Mouse (Mus musculus): ENCODE results near the gene Gpa33. TPM values are rescaled to one million over a fixed set of nuclear protein-coding genes. Genes with fewer than 3 reads are reported as not detected.

The Gpa33 gene
- polyA plus RNA-seq, 1 experiment from 2014 or later, result 0.38 TPM

GRCm38 (mm10) chr1:166105464-166105863 lies 24.6 kb upstream of the Gpa33 start:
- no peaks in the 10 kb centered on the region for H3K4me1 ChIP-seq (ENCODE audit: control insufficient read depth, insufficient read depth, low read length)
- H3K9ac ChIP-seq (ENCODE audit: low read length), result no peak overlapping the region
- no peaks in the 10 kb centered on the region for H3K9me3 ChIP-seq (ENCODE audit: control insufficient read depth, low read length)
- no peaks in the 10 kb centered on the region for H3K27me3 ChIP-seq (ENCODE audit: control insufficient read depth, insufficient read depth, low read length)
- H3K36me3 ChIP-seq (ENCODE audit: control insufficient read depth, insufficient read depth, low read length), result no peaks in the 10 kb centered on the region
- H3K4me3 ChIP-seq (ENCODE audit: low read depth, low read length), result no peak overlapping the region
- H3K27ac ChIP-seq (ENCODE audit: low read depth, low read length), result no peak overlapping the region
- no peak overlapping the region for H3K4me2 ChIP-seq
- 84% methylated on average over 6 of the region's 6 CpGs for WGBS
- DNase-seq (ENCODE audit: low spot score, missing footprints) (no peak), ATAC-seq (ENCODE audit: low FRiP score) (no peak)

- Histone ChIP-seq H3K36me3 (ENCODE audit: control insufficient read depth, insufficient read depth, low read length) (no peaks in the 10 kb centered on the region), H3K4me1 (ENCODE audit: control insufficient read depth, insufficient read depth, low read length) (no peaks in the 10 kb centered on the region), H3K4me3 (ENCODE audit: low read depth, low read length) (no peak overlapping the region), H3K9ac (ENCODE audit: low read length) (no peak overlapping the region), H3K9me3 (ENCODE audit: control insufficient read depth, low read length) (no peaks in the 10 kb centered on the region), H3K27ac (ENCODE audit: low read depth, low read length) (no peak overlapping the region), H3K4me2 (no peak overlapping the region), H3K27me3 (ENCODE audit: control insufficient read depth, insufficient read depth, low read length) (no peaks in the 10 kb centered on the region)
- ATAC-seq (ENCODE audit: low FRiP score) (no peak), DNase-seq (ENCODE audit: low spot score, missing footprints) (no peak)
- WGBS, result 90% methylated on average over 3 of the region's 3 CpGs
Observed at GRCm38 (mm10) chr1:166114986-166115385, 15.1 kb upstream of the Gpa33 start.

- H3K9ac ChIP-seq (ENCODE audit: low read length), result no peak overlapping the region
Observed at GRCm38 (mm10) chr1:166115719-166116118, 14.3 kb upstream of the Gpa33 start.

GRCm38 (mm10) chr1:166117866-166118639 lies 12.0 kb upstream of the Gpa33 start:
- WGBS, result 69% methylated on average over 13 of the region's 13 CpGs
- Histone ChIP-seq H3K27me3 (ENCODE audit: control insufficient read depth, insufficient read depth, low read length) (no peaks in the 10 kb centered on the region), H3K4me2 (no peak overlapping the region), H3K9me3 (ENCODE audit: control insufficient read depth, low read length) (no peaks in the 10 kb centered on the region; the same call in 1 of the 2 replicates), H3K9ac (ENCODE audit: low read length) (no peak overlapping the region), H3K4me1 (ENCODE audit: control insufficient read depth, insufficient read depth, low read length) (no peaks in the 10 kb centered on the region), H3K27ac (ENCODE audit: low read depth, low read length) (no peak overlapping the region; the same call in 1 of the 2 replicates), H3K4me3 (ENCODE audit: low read depth, low read length) (no peak overlapping the region), H3K36me3 (ENCODE audit: control insufficient read depth, insufficient read depth, low read length) (no peaks in the 10 kb centered on the region)
- DNase-seq (ENCODE audit: low spot score, missing footprints) (no peak), ATAC-seq (ENCODE audit: low FRiP score) (no peak)

More at GRCm38 (mm10) chr1:166115719-166116118, 14.3 kb upstream of the Gpa33 start:
- H3K4me1 ChIP-seq (ENCODE audit: control insufficient read depth, insufficient read depth, low read length), result no peaks in the 10 kb centered on the region
- H3K27ac ChIP-seq (ENCODE audit: low read depth, low read length), result no peak overlapping the region
- no peaks in the 10 kb centered on the region for H3K27me3 ChIP-seq (ENCODE audit: control insufficient read depth, insufficient read depth, low read length)
- no peak overlapping the region for H3K4me2 ChIP-seq
- H3K36me3 ChIP-seq (ENCODE audit: control insufficient read depth, insufficient read depth, low read length), result no peaks in the 10 kb centered on the region
- H3K9me3 ChIP-seq (ENCODE audit: control insufficient read depth, low read length), result no peaks in the 10 kb centered on the region
- WGBS, result 89% methylated on average over 4 of the region's 4 CpGs
- ATAC-seq (ENCODE audit: low FRiP score) (no peak), DNase-seq (ENCODE audit: low spot score, missing footprints) (no peak)
- no peak overlapping the region for H3K4me3 ChIP-seq (ENCODE audit: low read depth, low read length)

DNA sequence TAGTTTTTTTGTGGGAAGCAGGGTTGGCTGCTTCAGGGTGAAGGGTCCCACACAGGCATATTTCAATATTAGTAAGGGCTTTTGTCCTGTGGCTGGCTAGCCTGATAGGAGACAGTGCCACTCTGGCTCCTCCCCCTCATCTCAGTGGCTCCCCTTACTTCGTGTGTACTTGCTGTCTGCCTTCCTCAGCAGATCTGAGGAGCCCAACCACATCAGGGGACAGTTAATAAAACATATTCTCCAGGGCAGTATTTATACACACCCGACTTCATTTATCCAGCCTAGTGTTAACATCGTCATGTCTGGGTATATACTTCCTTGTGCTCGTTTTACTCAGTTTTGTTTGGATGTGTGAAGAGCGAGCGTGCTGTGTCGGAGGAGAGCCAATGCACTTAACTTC lies 7.9 kb upstream of the Gpa33 start:
- DNase-seq (ENCODE audit: low spot score, missing footprints), result no peak
- Histone ChIP-seq H3K4me2 (no peak overlapping the region), H3K36me3 (ENCODE audit: control insufficient read depth, insufficient read depth, low read length) (no peaks in the 10 kb centered on the region), H3K4me1 (ENCODE audit: control insufficient read depth, insufficient read depth, low read length) (no peaks in the 10 kb centered on the region), H3K27ac (ENCODE audit: low read depth, low read length) (no peak overlapping the region), H3K9ac (ENCODE audit: low read length) (no peak overlapping the region), H3K9me3 (ENCODE audit: control insufficient read depth, low read length) (no peaks in the 10 kb centered on the region; the same call in 1 of the 2 replicates), H3K27me3 (ENCODE audit: control insufficient read depth, insufficient read depth, low read length) (no peaks in the 10 kb centered on the region), H3K4me3 (ENCODE audit: low read depth, low read length) (no peak overlapping the region)
- no peak for ATAC-seq (ENCODE audit: low FRiP score)
- 90% methylated on average over 7 of the region's 7 CpGs for WGBS

DNA sequence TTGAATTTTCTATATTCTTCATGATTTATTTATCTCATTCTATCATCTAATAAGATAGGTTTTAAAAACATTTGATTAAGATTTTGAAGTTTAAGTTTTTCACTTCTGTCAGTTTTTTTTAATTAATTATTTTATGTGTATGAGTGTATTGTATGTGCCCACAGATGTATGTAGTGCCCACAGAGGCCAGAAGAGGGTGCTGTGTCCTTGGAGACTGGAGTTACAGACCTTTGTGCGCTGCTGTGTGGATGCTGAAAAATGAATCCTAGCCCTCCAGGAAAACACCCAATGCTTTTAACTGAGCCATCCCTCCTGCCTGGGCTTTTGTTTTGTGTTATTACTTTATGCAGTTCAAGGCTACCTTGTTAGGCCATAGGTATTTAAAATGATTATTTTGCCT lies 7.0 kb upstream of the Gpa33 start:
- no peaks in the 10 kb centered on the region for H3K27me3 ChIP-seq (ENCODE audit: control insufficient read depth, insufficient read depth, low read length)
- no peak overlapping the region for H3K27ac ChIP-seq (ENCODE audit: low read depth, low read length)
- 88% methylated on average over 1 of the region's 1 CpGs for WGBS
- H3K36me3 ChIP-seq (ENCODE audit: control insufficient read depth, insufficient read depth, low read length), result no peaks in the 10 kb centered on the region
- no peaks in the 10 kb centered on the region for H3K4me1 ChIP-seq (ENCODE audit: control insufficient read depth, insufficient read depth, low read length)
- H3K9ac ChIP-seq (ENCODE audit: low read length), result no peak overlapping the region
- H3K4me3 ChIP-seq (ENCODE audit: low read depth, low read length), result no peak overlapping the region
- DNase-seq (ENCODE audit: low spot score, missing footprints) (no peak), ATAC-seq (ENCODE audit: low FRiP score) (no peak)
- no peak overlapping the region for H3K4me2 ChIP-seq
- no peaks in the 10 kb centered on the region; the same call in 1 of the 2 replicates for H3K9me3 ChIP-seq (ENCODE audit: control insufficient read depth, low read length)

DNA sequence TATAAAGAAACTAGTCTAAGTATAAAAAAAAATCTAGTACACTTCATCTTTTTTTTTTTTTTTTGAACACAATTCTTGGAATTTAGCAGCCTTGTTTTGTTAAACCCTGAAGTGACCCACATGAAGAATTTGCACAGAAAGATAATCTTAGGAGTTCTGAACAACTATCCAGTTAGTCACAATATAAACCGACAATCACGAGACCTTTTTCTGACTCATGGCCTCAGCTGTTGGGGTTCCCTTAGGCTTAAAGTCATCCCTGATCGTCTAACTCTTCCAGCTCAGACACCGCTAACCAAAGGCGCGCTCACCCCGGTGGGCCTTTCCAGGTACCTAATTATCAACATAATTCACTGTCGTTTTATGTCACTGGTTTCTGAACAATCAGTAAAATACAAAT lies 6.3 kb upstream of the Gpa33 start:
- Histone ChIP-seq H3K9ac (ENCODE audit: low read length) (no peak overlapping the region), H3K4me3 (ENCODE audit: low read depth, low read length) (no peak overlapping the region), H3K27ac (ENCODE audit: low read depth, low read length) (no peak overlapping the region), H3K4me2 (no peak overlapping the region), H3K36me3 (ENCODE audit: control insufficient read depth, insufficient read depth, low read length) (no peaks in the 10 kb centered on the region), H3K27me3 (ENCODE audit: control insufficient read depth, insufficient read depth, low read length) (no peaks in the 10 kb centered on the region), H3K9me3 (ENCODE audit: control insufficient read depth, low read length) (no peaks in the 10 kb centered on the region; the same call in 1 of the 2 replicates), H3K4me1 (ENCODE audit: control insufficient read depth, insufficient read depth, low read length) (no peaks in the 10 kb centered on the region)
- DNase-seq (ENCODE audit: low spot score, missing footprints), result no peak
- 94% methylated on average over 8 of the region's 8 CpGs for WGBS
- no peak for ATAC-seq (ENCODE audit: low FRiP score)

- WGBS, result 60% methylated on average over 8 of the region's 8 CpGs
- H3K9me3 ChIP-seq (ENCODE audit: control insufficient read depth, low read length), result no peaks in the 10 kb centered on the region; the same call in 1 of the 2 replicates
- H3K36me3 ChIP-seq (ENCODE audit: control insufficient read depth, insufficient read depth, low read length), result no peaks in the 10 kb centered on the region
- no peak overlapping the region for H3K4me3 ChIP-seq (ENCODE audit: low read depth, low read length)
- ATAC-seq (ENCODE audit: low FRiP score), result no peak
- H3K4me2 ChIP-seq, result no peak overlapping the region
- H3K27me3 ChIP-seq (ENCODE audit: control insufficient read depth, insufficient read depth, low read length), result no peaks in the 10 kb centered on the region
- no peak overlapping the region for H3K9ac ChIP-seq (ENCODE audit: low read length)
- no peaks in the 10 kb centered on the region for H3K4me1 ChIP-seq (ENCODE audit: control insufficient read depth, insufficient read depth, low read length)
- DNase-seq (ENCODE audit: low spot score, missing footprints), result no peak
- H3K27ac ChIP-seq (ENCODE audit: low read depth, low read length), result no peak overlapping the region
Observed at GRCm38 (mm10) chr1:166124932-166125593, 5.0 kb upstream of the Gpa33 start.

DNA sequence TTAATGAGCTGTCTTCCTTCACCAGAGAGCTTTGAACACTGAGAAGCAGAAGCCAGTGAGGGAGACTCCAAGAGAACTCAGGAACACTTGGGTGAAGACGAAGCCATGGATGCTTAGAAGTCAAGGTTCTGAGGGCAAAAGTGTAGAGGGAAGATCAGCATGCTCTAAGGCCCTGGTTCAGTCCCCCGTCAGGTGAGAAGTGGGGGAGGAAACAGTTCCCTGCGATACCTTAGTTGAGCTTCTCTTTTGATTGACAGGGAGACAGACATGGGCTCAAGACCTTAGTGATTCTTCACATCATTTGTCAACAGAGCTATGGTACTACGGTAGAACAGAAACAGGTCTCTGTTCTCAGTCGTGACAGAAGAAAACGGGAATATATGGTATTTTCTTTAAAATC lies 3.7 kb upstream of the Gpa33 start:
- ATAC-seq (ENCODE audit: low FRiP score) (no peak), DNase-seq (ENCODE audit: low spot score, missing footprints) (no peak)
- H3K27ac ChIP-seq (ENCODE audit: low read depth, low read length), result no peak overlapping the region
- H3K27me3 ChIP-seq (ENCODE audit: control insufficient read depth, insufficient read depth, low read length), result no peaks in the 10 kb centered on the region
- no peaks in the 10 kb centered on the region for H3K4me1 ChIP-seq (ENCODE audit: control insufficient read depth, insufficient read depth, low read length)
- H3K4me3 ChIP-seq (ENCODE audit: low read depth, low read length), result no peak overlapping the region
- H3K9me3 ChIP-seq (ENCODE audit: control insufficient read depth, low read length), result no peaks in the 10 kb centered on the region; the same call in 1 of the 2 replicates
- WGBS, result 91% methylated on average over 6 of the region's 6 CpGs
- no peak overlapping the region for H3K4me2 ChIP-seq
- H3K36me3 ChIP-seq (ENCODE audit: control insufficient read depth, insufficient read depth, low read length), result no peaks in the 10 kb centered on the region
- no peak overlapping the region for H3K9ac ChIP-seq (ENCODE audit: low read length)

Data from midbrain, embryonic 11.5 days (tissue).